Mouse (Mus musculus): ENCODE measurements around the gene Hbb-bs. TPM values are rescaled to one million over a fixed set of nuclear protein-coding genes. Genes with fewer than 3 reads are reported as not detected.
"Not testable (repeated sequence)": the region's sequence is repeated elsewhere in the genome, so short reads cannot be mapped to it uniquely, and the experiment has no call there.

Hbb-bs gene
- total RNA-seq, 2 experiments from 2014 or later: 337 to 460 TPM

- DNase-seq (ENCODE audit: low spot score in 2 of 2): no peak
These were observed 15.7 kb downstream of the Hbb-bs start for GRCm38 (mm10) chr7:103812174-103812573.

GRCm38 (mm10) chr7:103811223-103811845, 16.6 kb downstream of the Hbb-bs start:
- no peak for DNase-seq (ENCODE audit: low spot score in 2 of 2)

DNA sequence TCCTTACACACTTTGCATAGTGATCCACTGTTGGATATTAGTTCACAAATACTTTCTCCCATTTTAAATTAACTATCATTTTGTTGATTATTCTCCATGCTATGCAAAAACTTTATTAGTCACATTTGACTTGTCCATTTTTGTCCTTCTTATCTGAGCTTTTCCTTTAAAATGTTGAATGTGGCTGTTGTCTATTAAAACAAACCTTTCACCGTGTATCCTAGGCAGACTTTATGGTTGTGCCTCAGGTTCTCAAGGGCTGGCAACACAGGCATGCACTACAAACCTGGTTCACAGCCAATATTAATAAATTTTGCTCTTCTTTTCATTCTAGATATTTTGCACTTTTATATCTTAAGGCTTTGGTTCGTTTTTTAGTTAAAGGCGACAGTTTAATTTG, 17.1 kb downstream of the Hbb-bs start:
- no peak for DNase-seq (ENCODE audit: low spot score in 2 of 2)

GRCm38 (mm10) chr7:103810296-103810695, 17.6 kb downstream of the Hbb-bs start:
- no peak for DNase-seq (ENCODE audit: low spot score in 2 of 2)

- DNase-seq (ENCODE audit: low spot score in 2 of 2): no peak
These were observed 18.1 kb downstream of the Hbb-bs start for GRCm38 (mm10) chr7:103809801-103810155.

- DNase-seq (ENCODE audit: low spot score in 2 of 2): no peak
These were observed 18.7 kb downstream of the Hbb-bs start for GRCm38 (mm10) chr7:103808971-103809800.

GRCm38 (mm10) chr7:103808120-103808519, 19.8 kb downstream of the Hbb-bs start:
- not testable (repeated sequence) for DNase-seq (ENCODE audit: low spot score in 2 of 2)

- DNase-seq (ENCODE audit: low spot score in 2 of 2): peak; percentile 11 to 26
These were observed 21.0 kb downstream of the Hbb-bs start for GRCm38 (mm10) chr7:103806856-103807255.

- no peak for DNase-seq (ENCODE audit: low spot score in 2 of 2)
These were observed 35.1 kb downstream of the Hbb-bs start for GRCm38 (mm10) chr7:103792669-103793388.

DNA sequence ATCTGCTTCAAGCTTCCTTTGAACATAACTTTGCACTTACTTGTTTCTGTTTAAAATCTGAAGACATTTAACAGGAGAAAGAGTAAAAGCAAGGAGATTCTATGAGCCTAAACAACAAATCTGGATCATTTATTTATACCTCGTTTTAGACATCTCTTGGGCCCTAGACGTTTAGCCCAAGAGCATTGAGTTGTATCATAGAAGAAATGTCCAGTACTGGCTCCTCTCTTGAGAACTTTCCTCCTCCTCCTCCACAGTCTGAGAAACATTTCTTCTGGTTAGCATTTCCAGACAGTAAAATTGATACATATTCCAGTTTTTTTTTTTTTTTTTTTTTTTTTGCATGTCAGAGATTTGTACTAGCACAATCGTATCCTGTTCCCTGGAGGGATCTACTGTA, 36.2 kb downstream of the Hbb-bs start, which contains the start of gene Olfr67:
Gene Olfr67, minus strand, starts transcription at position 101 of the 400 bp plus-strand sequence.
- no peak for DNase-seq (ENCODE audit: low spot score in 2 of 2)

DNA sequence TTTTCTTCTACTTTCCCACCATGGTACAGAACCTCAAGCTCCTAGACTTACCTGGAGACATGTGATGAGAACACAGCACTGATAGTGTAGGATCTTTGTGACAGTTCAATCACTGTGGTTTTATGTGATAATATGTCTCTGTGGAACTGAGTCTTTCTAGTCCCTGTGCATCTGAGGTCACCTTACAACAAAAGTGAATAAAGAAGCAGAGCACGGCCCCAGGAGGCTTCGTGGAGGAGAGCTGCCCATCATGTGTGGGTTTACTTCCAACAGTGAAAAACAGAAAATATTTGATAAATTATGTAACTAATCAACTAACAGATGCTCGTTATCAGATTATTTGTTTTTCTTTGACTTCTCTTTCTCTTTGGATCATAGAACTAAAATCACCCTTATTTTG, 48.3 kb downstream of the Hbb-bs start, which contains the start of gene Olfr68:
Gene Olfr68, minus strand, starts transcription at position 101 of the 400 bp plus-strand sequence.
- DNase-seq (ENCODE audit: low spot score in 2 of 2): no peak

DNA sequence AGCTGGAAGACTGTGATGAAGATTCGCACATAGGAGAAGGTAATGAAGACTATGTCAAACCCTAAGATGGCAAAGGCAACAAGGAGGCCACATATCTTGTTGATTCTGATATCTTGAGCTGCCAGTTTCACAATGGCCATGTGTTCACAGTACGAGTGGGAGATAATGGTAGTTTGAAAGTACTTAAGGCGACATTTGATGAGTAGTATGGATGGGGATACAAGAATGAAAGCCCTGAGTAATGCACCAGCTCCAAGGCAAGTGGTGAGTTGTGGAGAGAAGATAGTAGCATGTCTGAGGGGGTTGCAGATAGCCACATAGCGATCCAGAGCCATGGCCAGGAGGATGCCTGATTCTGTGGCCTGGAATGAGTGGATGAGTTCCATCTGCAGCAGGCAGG, 50.2 kb downstream of the Hbb-bs start:
- not testable (repeated sequence) for DNase-seq (ENCODE audit: low spot score in 2 of 2)

Other genes starting within 250 kb of the Hbb-bs start
- gene Olfr618, start 238.0 kb downstream of the Hbb-bs start, total RNA-seq (2021): not detected
- gene Olfr619, start 227.5 kb downstream of the Hbb-bs start, total RNA-seq (2021): not detected
- not detected for gene Olfr620, start 215.6 kb downstream of the Hbb-bs start, total RNA-seq (2021)
- gene Olfr622, start 185.4 kb downstream of the Hbb-bs start, total RNA-seq (2021): not detected
- not detected for gene Olfr623, start 164.4 kb downstream of the Hbb-bs start, total RNA-seq (2021)
- under 1 TPM in 1 of 2 experiments, not detected in 1; 0.07 TPM for gene Olfr624, start 156.9 kb downstream of the Hbb-bs start, total RNA-seq (2021)
- gene Olfr625-ps1, start 145.4 kb downstream of the Hbb-bs start, total RNA-seq (2021): not detected
- not detected for gene Olfr243, start 113.4 kb downstream of the Hbb-bs start, total RNA-seq (2021)
- not detected for gene Olfr628, start 97.7 kb downstream of the Hbb-bs start, total RNA-seq (2021)
- gene Olfr629, start 83.2 kb downstream of the Hbb-bs start, total RNA-seq (2021): not detected
- gene Olfr630, start 70.8 kb downstream of the Hbb-bs start, total RNA-seq (2021): not detected
- not detected for gene Olfr69, start 56.5 kb downstream of the Hbb-bs start, total RNA-seq (2021)
- not detected for gene Olfr68, start 48.4 kb downstream of the Hbb-bs start, total RNA-seq (2021)
- not detected for gene Olfr67, start 36.3 kb downstream of the Hbb-bs start, total RNA-seq (2021)
- gene Hbb-bt, start 14.1 kb downstream of the Hbb-bs start, total RNA-seq (2021): 10 to 100 TPM; 40.8 to 52.6 TPM
- not detected for gene Hbb-bh2, start 12.4 kb upstream of the Hbb-bs start, total RNA-seq (2021)
- not detected for gene Hbb-bh1, start 15.1 kb upstream of the Hbb-bs start, total RNA-seq (2021)
- not detected for gene Hbb-y, start 25.1 kb upstream of the Hbb-bs start, total RNA-seq (2021)
- not detected for gene Olfr66, start 58.2 kb upstream of the Hbb-bs start, total RNA-seq (2021)
- not detected for gene Olfr64, start 66.4 kb upstream of the Hbb-bs start, total RNA-seq (2021)
- not detected for gene Olfr65, start 75.4 kb upstream of the Hbb-bs start, total RNA-seq (2021)
- gene Olfr631, start 100.7 kb upstream of the Hbb-bs start, total RNA-seq (2021): not detected
- gene Olfr632, start 106.3 kb upstream of the Hbb-bs start, total RNA-seq (2021): not detected
- not detected for gene Olfr633, start 116.3 kb upstream of the Hbb-bs start, total RNA-seq (2021)
- under 1 TPM in 1 of 2 experiments, not detected in 1; 0.05 TPM for gene Olfr635, start 143.1 kb upstream of the Hbb-bs start, total RNA-seq (2021)
- not detected for gene Olfr638, start 170.7 kb upstream of the Hbb-bs start, total RNA-seq (2021)
- under 1 TPM; 0.07 to 0.09 TPM for gene Olfr639, start 189.2 kb upstream of the Hbb-bs start, total RNA-seq (2021)
- gene Olfr640, start 197.5 kb upstream of the Hbb-bs start, total RNA-seq (2021): not detected
- not detected for gene Olfr641, start 207.3 kb upstream of the Hbb-bs start, total RNA-seq (2021)
- gene Olfr642, start 224.6 kb upstream of the Hbb-bs start, total RNA-seq (2021): not detected
- gene 4930516K23Rik, start 233.3 kb upstream of the Hbb-bs start, total RNA-seq (2021): not detected
- not detected for gene Olfr644, start 243.8 kb upstream of the Hbb-bs start, total RNA-seq (2021)